Mouse (Mus musculus) cortical plate, adult 2 months (tissue): Measurements from ENCODE around the gene Prmt3. TPM values are rescaled to one million over a fixed set of nuclear protein-coding genes. Genes with fewer than 3 reads are reported as not detected.
A peak's percentile ranks its signal among the peaks of the same experiment; 100 is the strongest.

Source experiments
- H3K27ac ChIP-seq: fragments of 200-500 bp; 2 replicates; pipeline ENCODE4 v1.5.1; 2012; ENCODE audit warnings: low read length, control low read depth, inconsistent platforms; ENCODE audit not compliant: insufficient read depth
- H3K4me1 ChIP-seq: fragments of 200-500 bp; 2 replicates; pipeline ENCODE4 v1.6.1; 2011; ENCODE audit warnings: low read length; ENCODE audit not compliant: control insufficient read depth, insufficient read depth
- H3K4me3 ChIP-seq: fragments of 200-500 bp; 2 replicates; pipeline ENCODE4 v1.5.1; 2011; ENCODE audit warnings: mild to moderate bottlenecking, low read length, control low read depth; ENCODE audit not compliant: insufficient read depth
- CTCF ChIP-seq: fragments of 200-500 bp; IDR thresholded peaks from 2 replicates; pipeline ENCODE4 v1.5.1; 2011; ENCODE audit warnings: mild to moderate bottlenecking, control low read depth, low read length; ENCODE audit not compliant: insufficient read depth; ENCODE audit errors: extremely low read depth
- POLR2A ChIP-seq: fragments of 200-500 bp; IDR thresholded peaks from 2 replicates; pipeline ENCODE4 v1.6.1; 2011; ENCODE audit warnings: mild to moderate bottlenecking, low read length, control low read depth; ENCODE audit not compliant: insufficient read depth; ENCODE audit errors: extremely low read depth
- polyA plus RNA-seq: library from polyadenylated mRNA; depleted of rRNA; stranded (reverse); fragments of >200 nt; gene quantifications from 2 replicates; pipeline ENCODE4 v1.2.3, GENCODE M21; 2012; rRNA removed

Prmt3 gene
- 28.0 and 28.7 TPM in 2 replicates for polyA plus RNA-seq

- Histone ChIP-seq H3K4me3 (peak within 1 kb of the TSS; percentile 49), H3K4me1 (peaks cover 6% of the 10 kb centered on the region; the same call in 1 of the 2 replicates), H3K27ac (no peak within 1 kb of the TSS)
- TF ChIP-seq CTCF, result peak; percentile 81
- TF ChIP-seq POLR2A, result no peak
These were observed at the start of gene Prmt3 for GRCm38 (mm10) chr7:49778114-49778901. TSS of gene Prmt3 (plus strand) at chr7:49778346.

- no peak overlapping the region for H3K4me3 ChIP-seq
- no peak overlapping the region for H3K27ac ChIP-seq
- H3K4me1 ChIP-seq, result no peaks in the 10 kb centered on the region
- TF ChIP-seq POLR2A (no peak), CTCF (no peak)
These were observed 43.8 kb upstream of the Prmt3 start for GRCm38 (mm10) chr7:49734342-49734741.

GRCm38 (mm10) chr7:49739448-49739847, 38.7 kb upstream of the Prmt3 start:
- H3K27ac ChIP-seq, result no peak overlapping the region
- TF ChIP-seq POLR2A (no peak), CTCF (no peak)
- H3K4me1 ChIP-seq, result no peaks in the 10 kb centered on the region
- no peak overlapping the region for H3K4me3 ChIP-seq

- Histone ChIP-seq H3K27ac (no peak overlapping the region), H3K4me3 (no peak overlapping the region), H3K4me1 (no peaks in the 10 kb centered on the region)
- TF ChIP-seq CTCF (no peak), POLR2A (no peak)
These were observed 36.7 kb upstream of the Prmt3 start for GRCm38 (mm10) chr7:49741474-49741873.

GRCm38 (mm10) chr7:49741923-49742322, 36.2 kb upstream of the Prmt3 start:
- H3K4me3 ChIP-seq, result no peak overlapping the region
- no peaks in the 10 kb centered on the region for H3K4me1 ChIP-seq
- TF ChIP-seq POLR2A, result no peak

GRCm38 (mm10) chr7:49751148-49751547, 27.0 kb upstream of the Prmt3 start:
- Histone ChIP-seq H3K27ac (no peak overlapping the region), H3K4me3 (no peak overlapping the region), H3K4me1 (no peaks in the 10 kb centered on the region)
- TF ChIP-seq CTCF (peak; percentile 70), POLR2A (no peak)

More at GRCm38 (mm10) chr7:49741923-49742322, 36.2 kb upstream of the Prmt3 start:
- no peak overlapping the region for H3K27ac ChIP-seq

GRCm38 (mm10) chr7:49752730-49753506, 25.2 kb upstream of the Prmt3 start:
- Histone ChIP-seq H3K27ac (no peak overlapping the region), H3K4me3 (no peak overlapping the region)
- TF ChIP-seq POLR2A, result no peak
- peak; percentile 28; the same call in 1 of the 2 replicates for TF ChIP-seq CTCF

GRCm38 (mm10) chr7:49754767-49755166, 23.4 kb upstream of the Prmt3 start:
- no peak overlapping the region for H3K4me3 ChIP-seq
- H3K27ac ChIP-seq, result no peak overlapping the region
- no peak for TF ChIP-seq POLR2A
- peak; percentile 81 for TF ChIP-seq CTCF
- no peaks in the 10 kb centered on the region for H3K4me1 ChIP-seq

More at GRCm38 (mm10) chr7:49752730-49753506, 25.2 kb upstream of the Prmt3 start:
- no peaks in the 10 kb centered on the region for H3K4me1 ChIP-seq

GRCm38 (mm10) chr7:49758934-49759571, 19.1 kb upstream of the Prmt3 start, which contains the start of gene Htatip2:
TSS of gene Htatip2 (plus strand) at chr7:49759115.
- Histone ChIP-seq H3K4me1 (peaks cover 2% of the 10 kb centered on the region; the same call in 1 of the 2 replicates), H3K27ac (peak within 1 kb of the TSS; percentile 76; the same call in 1 of the 2 replicates), H3K4me3 (peak within 1 kb of the TSS; percentile 51)
- TF ChIP-seq CTCF, result no peak
- no peak for TF ChIP-seq POLR2A

- Histone ChIP-seq H3K27ac (0 out of 2 replicates have a peak overlapping the region, but pooled peaks have one; percentile 1), H3K4me3 (no peak overlapping the region), H3K4me1 (peaks cover 2% of the 10 kb centered on the region; the same call in 1 of the 2 replicates)
- TF ChIP-seq CTCF (no peak), POLR2A (0 out of 2 replicates have a peak, but pooled peaks have one; percentile 30)
These were observed 15.5 kb upstream of the Prmt3 start for GRCm38 (mm10) chr7:49762605-49763004.
